Mouse (Mus musculus) lung, postnatal 25 days (tissue): ENCODE results near the gene Rnf121.
A peak's percentile ranks its signal among the peaks of the same experiment; 100 is the strongest.

Source experiments
- DNase-seq: peaks from one replicate; pipeline ENCODE4 v3.0.0; 2022; ENCODE audit warnings: low spot score

Gene Rnf121

GRCm38 (mm10) chr7:102065046-102065891, at the start of gene Rnf121, which contains the start of the genes Xndc1 and Xntrpc:
Gene Rnf121 (minus strand): TSS chr7:102065469.
Gene Xndc1 (plus strand): TSS chr7:102065511.
Gene Xntrpc (plus strand): TSS chr7:102065713.
- DNase-seq, result peak; percentile 92

DNA sequence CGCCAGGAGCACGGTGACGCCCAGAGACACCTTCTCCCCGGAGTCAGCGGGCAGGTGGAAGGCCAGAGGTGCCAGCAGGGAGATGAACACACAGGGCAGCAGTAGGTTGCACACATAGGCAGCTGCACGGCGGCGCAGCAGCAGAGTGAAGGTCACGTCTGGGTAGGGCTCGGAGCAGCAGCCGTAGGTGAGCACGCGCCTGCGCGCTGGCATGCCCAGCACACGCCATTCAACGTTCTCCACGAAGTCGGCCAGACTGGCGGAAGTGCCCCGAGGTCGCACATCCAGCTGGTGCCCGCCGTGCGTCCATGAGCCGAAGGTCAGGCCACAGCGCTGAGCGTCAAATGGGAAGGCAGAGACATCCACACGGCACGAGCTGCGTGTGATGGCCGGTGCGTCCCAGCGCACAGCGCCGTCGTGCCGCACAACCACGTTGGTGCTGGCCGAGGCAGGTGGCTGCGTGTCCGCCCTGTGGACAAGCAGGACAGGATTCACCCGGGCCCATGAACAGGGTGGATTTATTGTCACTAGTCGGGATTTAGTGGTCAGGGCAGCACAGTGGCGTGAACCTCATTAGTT, 48.0 kb upstream of the Rnf121 start:
- DNase-seq, result no peak

- DNase-seq, result no peak
These were observed 44.5 kb upstream of the Rnf121 start for GRCm38 (mm10) chr7:102109746-102110145.

DNA sequence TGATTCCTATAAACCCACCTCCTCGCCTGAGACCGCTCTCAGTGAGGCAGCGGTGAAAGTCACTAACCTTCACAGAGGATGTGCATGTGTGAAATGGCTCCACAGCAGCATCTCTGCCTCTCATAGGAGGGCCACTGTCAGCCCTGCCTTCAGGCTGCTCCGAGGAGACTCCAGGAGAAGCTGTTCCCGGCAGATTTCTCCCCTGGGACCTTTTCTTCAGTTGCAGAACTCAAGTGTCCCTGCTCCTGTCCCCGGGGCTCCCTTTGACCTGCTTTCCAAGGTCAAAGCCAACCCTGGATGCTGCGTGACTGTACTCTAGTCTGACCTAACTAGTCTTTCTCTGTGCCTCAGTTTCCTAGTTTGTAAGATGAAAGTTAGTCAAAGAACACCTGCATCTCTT, 43.9 kb upstream of the Rnf121 start, which contains the start of gene Art5:
Gene Art5 (minus strand): TSS at position 319 of the 400 bp plus-strand sequence.
- DNase-seq, result no peak

GRCm38 (mm10) chr7:102108206-102108605, 42.9 kb upstream of the Rnf121 start:
- DNase-seq, result no peak

- DNase-seq, result no peak
These were observed 41.5 kb upstream of the Rnf121 start for GRCm38 (mm10) chr7:102106700-102107141.

GRCm38 (mm10) chr7:102104126-102104525, 38.9 kb upstream of the Rnf121 start:
- peak; percentile 16 for DNase-seq

GRCm38 (mm10) chr7:102103555-102103954, 38.3 kb upstream of the Rnf121 start:
- DNase-seq, result no peak

- no peak for DNase-seq
These were observed 37.4 kb upstream of the Rnf121 start for GRCm38 (mm10) chr7:102102696-102103095.

DNA sequence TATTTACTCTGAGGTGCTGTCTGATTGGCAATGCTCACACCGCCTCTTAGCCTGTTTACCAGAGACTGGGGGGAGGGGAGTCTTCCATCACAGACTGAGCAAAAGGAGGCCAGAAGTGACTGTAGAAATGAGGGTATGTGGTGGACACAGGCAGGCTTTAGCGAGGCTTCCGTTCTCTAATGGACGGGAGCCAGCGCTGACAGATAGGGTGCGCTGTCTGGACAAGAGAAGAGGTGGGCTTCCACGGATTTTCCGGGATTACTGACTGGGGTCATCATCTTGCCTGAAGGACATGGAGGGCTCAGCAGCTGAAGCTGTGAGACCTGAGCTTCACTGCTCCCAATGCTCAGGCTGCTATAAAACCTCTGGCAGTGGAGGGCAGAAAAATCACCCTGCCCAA, 37.0 kb upstream of the Rnf121 start:
- no peak for DNase-seq

- DNase-seq, result no peak
These were observed 36.2 kb upstream of the Rnf121 start, which contains the start of gene Art1 for GRCm38 (mm10) chr7:102101487-102101886. Gene Art1 (plus strand): TSS chr7:102101743.

DNA sequence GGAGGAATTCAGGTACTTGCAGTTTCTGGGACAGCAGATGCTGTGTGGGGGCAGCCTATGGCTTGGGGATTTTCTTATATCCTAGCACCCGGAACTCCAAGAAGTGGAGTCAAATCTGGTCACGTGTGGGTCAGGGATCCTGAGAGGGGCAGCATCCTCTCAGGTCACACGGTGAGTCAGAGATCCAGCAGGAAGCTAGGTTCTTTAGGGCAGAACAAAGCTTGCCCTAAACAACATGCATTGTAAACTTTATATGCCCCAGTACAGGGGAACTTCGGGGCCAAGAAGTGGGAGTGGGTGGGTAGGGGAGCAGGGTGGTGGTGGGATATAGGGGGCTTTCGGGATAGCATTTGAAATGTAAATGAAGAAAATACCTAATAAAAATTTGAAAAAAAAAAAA, 35.6 kb upstream of the Rnf121 start:
- DNase-seq, result no peak

DNA sequence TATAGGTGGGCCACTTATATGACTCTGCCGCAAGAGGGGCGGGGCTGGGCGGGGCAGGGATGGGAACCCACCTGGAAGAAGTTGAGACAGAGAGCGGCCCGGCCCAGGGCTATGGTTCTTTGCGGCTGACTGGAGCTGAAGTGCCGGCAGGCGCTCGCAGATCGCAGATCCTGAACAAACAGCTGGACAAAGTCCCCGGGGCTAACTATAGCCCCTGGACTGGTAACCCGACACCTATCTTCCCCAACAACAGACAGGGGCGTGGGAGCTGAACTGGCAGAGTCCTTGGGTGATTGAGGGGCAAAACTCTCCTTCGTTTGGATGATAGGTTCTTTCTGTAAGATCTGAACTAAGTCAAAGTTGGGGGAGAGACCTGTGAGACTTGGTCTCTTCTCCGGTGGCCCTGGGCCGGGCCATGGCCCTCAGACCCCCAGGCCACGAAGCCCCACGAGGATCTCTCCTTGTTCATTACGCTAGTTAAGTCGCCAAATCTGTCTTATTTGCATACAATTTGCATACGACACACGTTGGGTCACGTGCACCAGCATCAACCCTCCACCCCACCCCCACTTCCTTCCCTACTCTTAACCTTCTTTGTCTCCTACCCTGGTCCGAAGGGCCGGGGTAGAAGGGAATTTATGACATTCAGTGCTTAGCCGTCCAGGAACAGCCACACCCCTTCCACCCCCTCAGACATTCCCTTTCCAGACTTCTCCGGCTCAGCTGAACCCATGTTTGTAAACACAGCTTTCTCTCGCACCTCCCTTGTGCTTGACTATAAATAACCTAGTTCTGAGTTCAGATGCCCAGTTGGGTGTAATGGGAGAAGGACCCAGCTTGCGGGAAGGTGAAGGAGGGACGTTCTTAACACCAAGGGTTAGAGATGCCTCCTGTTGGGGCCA, 34.7 kb upstream of the Rnf121 start:
- DNase-seq, result peak; percentile 55

GRCm38 (mm10) chr7:102087336-102087735, 22.1 kb upstream of the Rnf121 start:
- DNase-seq, result no peak

DNA sequence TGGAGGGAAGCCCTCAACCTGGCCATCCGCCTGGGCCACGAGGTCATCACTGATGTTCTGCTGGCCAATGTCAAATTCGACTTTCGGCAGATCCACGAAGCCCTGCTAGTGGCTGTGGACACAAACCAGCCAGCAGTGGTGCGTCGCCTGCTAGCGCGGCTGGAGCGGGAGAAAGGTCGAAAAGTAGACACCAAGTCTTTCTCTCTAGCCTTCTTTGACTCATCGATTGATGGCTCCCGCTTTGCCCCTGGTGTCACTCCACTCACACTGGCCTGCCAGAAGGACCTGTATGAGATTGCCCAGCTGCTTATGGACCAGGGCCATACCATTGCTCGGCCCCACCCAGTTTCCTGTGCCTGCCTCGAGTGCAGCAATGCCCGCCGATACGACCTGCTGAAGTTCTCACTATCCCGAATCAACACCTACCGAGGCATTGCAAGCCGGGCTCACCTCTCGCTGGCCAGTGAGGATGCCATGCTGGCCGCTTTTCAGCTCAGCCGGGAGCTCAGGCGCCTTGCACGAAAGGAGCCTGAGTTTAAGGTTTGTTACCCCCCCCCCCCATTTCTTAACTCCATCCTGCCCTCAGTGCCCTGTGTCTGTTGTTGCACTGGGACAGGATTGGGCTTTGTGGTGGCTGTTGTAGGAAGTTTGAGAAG, 18.9 kb upstream of the Rnf121 start:
- no peak for DNase-seq

GRCm38 (mm10) chr7:102082816-102083215, 17.5 kb upstream of the Rnf121 start, which contains the start of gene Trpc2:
Gene Trpc2 (plus strand): TSS chr7:102083116.
- no peak for DNase-seq

GRCm38 (mm10) chr7:102081784-102082183, 16.5 kb upstream of the Rnf121 start:
- DNase-seq, result no peak

GRCm38 (mm10) chr7:102080311-102080710, 15.0 kb upstream of the Rnf121 start:
- DNase-seq, result no peak

DNA sequence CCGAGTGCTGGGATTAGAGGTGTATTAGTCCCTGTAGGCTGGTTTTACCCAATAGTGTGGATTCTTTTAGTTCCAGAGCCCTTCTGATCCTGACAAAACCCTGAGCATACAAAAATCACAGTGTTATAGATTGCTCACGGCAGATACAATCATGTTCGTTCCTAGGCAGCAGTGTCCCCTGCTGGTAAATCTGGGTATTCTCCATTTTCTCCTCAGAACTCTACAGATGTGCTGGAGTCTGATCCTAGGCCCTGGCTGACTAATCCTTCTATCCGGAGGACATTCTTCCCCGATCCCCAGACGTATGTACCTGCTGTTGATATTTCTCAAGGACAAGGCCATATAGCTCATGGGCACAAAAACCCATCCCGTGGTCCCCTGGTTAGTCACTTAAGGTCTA, 13.2 kb upstream of the Rnf121 start:
- DNase-seq, result peak; percentile 30

DNA sequence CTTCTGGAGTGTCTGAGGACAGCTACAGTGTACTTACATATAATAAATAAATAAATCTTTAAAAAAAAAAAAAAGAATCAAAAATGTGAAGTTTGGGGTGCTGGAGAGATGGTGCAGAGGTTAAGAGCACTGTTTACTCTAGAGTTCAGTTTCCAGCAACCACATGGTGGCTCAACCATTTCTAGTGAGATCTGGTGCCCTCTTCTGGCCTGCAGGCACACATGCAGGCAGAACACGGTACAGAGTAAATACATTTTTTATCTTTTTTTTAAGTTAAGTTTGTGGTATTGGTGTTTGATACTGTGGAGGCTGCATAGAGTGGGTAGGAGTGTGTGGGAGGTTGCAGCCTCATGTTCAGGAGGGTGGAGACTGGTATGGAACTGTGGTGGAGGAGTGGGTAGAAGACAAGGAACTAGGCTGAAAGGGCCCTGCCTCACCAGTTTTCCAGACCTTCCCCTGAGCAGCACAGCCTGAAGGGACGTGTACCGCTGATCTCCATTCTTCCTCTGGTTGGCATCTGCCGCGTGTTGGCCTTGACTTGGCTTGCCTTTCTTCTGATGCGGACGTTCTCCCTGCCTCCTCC, 11.5 kb upstream of the Rnf121 start:
- peak; percentile 18 for DNase-seq

- DNase-seq, result no peak
These were observed 1.1 kb upstream of the Rnf121 start for GRCm38 (mm10) chr7:102066363-102066762.
